Mouse (Mus musculus): ENCODE data around the gene Taf5l.

DNA sequence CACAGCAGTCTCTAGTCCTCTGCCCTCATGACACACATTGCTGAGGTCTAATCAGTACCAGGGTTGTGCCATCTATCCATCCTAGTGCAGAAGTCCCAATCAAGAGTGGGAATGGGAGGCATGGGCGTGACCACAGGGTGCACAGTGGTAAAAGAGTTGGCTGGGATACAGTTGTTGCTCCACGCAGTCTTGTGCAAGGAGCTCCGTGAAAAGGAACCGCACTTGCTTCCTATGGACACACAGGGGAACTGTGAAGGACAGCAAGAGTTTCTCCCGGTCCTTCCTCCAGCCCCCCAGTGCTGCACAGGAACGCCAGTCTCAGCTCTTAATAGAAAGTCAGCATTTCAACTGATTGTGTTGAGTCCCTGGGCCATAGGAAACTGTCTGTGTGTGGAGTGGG, 61.7 kb downstream of the Taf5l start:
- TF ChIP-seq CTCF (IDR thresholded peaks at IDR 0.05) (no peak), EP300 (IDR thresholded peaks at IDR 0.05) (no peak)
